Mouse (Mus musculus) limb, embryonic 12.5 days (tissue): ENCODE measurements around the gene Xpo6. TPM values are rescaled to one million over a fixed set of nuclear protein-coding genes. Genes with fewer than 3 reads are reported as not detected.

ENCODE experiments used
- ATAC-seq: fragments of 200-750 bp; cut with Nextera tagmentation; 2 replicates; pipeline ENCODE4 v1.8.0; 2017; ENCODE audit warnings: low read depth, moderate TSS enrichment; ENCODE audit not compliant: insufficient number of reproducible peaks, insufficient read depth, low FRiP score, low TSS enrichment
- H3K27ac ChIP-seq: fragments of 300-500 bp; sonication (generic); 2 replicates; pipeline ENCODE4 v1.5.1; 2016; ENCODE audit warnings: mild to moderate bottlenecking, moderate library complexity
- H3K27me3 ChIP-seq: fragments of 300-500 bp; sonication (generic); 2 replicates; pipeline ENCODE4 v1.6.1; 2016; ENCODE audit warnings: mild to moderate bottlenecking, moderate library complexity
- H3K36me3 ChIP-seq: fragments of 300-500 bp; sonication (generic); 2 replicates; pipeline ENCODE4 v1.6.1; 2016; ENCODE audit warnings: mild to moderate bottlenecking, moderate library complexity
- H3K4me1 ChIP-seq: fragments of 300-500 bp; sonication (generic); replicated peaks from 2 replicates; pipeline ENCODE4 v1.6.1; 2016
- H3K4me2 ChIP-seq: fragments of 300-500 bp; sonication (generic); 2 replicates; pipeline ENCODE4 v1.6.1; 2016; ENCODE audit warnings: mild to moderate bottlenecking, moderate library complexity
- H3K4me3 ChIP-seq: fragments of 300-500 bp; sonication (generic); replicated peaks from 2 replicates; pipeline ENCODE4 v1.5.1; 2016; ENCODE audit warnings: mild to moderate bottlenecking
- H3K9ac ChIP-seq: fragments of 300-500 bp; sonication (generic); replicated peaks from 2 replicates; pipeline ENCODE4 v1.6.1; 2016; ENCODE audit warnings: mild to moderate bottlenecking, moderate library complexity
- H3K9me3 ChIP-seq: fragments of 300-500 bp; sonication (generic); 2 replicates; pipeline ENCODE4 v1.6.1; 2016; ENCODE audit warnings: mild to moderate bottlenecking, moderate library complexity
- WGBS: fragments of 180-500 bp; shearing (Covaris S2); methylation state at CpG from one replicate; pipeline ENCODE4 v1.1.7; 2016; 5-methylcytosine and 5-hydroxymethylcytosine counted together
- polyA plus RNA-seq: library from polyadenylated mRNA; unstranded; fragments of >200 nt; fragmentation: Nextera tagmentation; extraction: Ambion mirVana; gene quantifications from 2 replicates; pipeline ENCODE4 v1.2.1, GENCODE M21; 2016

Gene Xpo6
- polyA plus RNA-seq, 1 experiment from 2014 or later = 63.6 TPM

DNA sequence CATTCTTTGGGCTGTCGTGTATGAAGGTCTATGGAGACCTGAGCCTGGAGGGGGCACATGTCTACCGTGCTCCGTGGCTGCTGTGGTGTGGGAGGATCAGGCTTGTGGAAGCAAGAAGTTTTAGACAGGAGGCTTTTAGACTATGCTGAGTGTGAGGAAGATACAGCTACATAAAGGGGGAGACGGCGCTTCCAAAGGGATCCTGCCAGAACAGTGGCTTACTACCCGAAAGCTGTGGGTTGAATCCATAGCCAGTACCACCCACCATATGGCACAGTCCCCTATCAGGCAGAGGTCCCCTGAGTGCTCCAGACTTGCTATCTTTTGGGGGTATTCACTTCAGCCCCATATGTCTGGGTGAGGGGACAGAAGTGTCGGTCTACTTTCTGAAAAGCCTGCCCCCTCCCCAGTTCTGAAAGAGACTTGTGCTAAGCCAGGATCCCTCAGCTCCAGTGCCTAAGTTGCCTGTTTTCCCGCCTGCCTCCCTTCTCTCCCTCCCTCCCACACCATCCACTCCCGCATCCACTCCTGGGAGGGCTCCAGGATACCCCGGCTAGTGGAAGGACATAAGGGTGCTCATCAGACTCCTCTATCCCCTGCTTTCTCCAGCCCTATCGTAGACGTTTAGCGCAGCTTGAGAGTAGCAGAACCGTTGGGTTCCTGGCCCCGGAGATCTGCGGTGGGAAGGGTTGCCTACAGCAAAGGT, 119.2 kb downstream of the Xpo6 start:
- no peak overlapping the region for H3K27ac ChIP-seq
- 16% methylated on average over 16 of the region's 16 CpGs for WGBS
- peak overlapping the region; percentile 100 for H3K4me2 ChIP-seq
- H3K4me1 ChIP-seq = peaks cover 19% of the 10 kb centered on the region
- no peaks in the 10 kb centered on the region for H3K9me3 ChIP-seq
- H3K27me3 ChIP-seq = peaks cover 88% of the 10 kb centered on the region
- H3K4me3 ChIP-seq = peak overlapping the region; percentile 63
- ATAC-seq = no peak
- H3K9ac ChIP-seq = peak overlapping the region; percentile 65
- H3K36me3 ChIP-seq = no peaks in the 10 kb centered on the region

- H3K36me3 ChIP-seq = no peaks in the 10 kb centered on the region
Measured at GRCm38 (mm10) chr7:126076935-126077334, 123.4 kb downstream of the Xpo6 start.

DNA sequence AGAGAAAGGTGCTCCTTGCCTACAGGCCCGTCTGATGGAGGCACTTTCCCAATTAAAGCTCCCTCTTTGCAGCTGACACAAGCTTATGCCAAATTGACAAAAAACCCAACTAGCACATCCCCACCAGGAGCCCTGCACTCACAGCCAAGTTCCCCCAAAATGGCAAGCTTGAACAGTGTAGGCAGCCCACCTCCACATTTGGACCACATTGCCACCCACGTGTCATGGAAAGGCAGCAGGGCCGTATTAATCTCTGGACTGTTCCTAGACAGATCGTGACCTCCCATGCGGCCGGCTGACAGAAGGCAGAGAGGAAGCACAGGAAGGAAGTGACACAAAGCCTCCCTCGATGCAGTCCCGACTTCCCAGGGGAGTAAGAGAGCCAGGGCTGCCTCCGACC, 125.2 kb downstream of the Xpo6 start:
- peaks cover 3% of the 10 kb centered on the region; the same call in 1 of the 2 replicates for H3K9me3 ChIP-seq
- H3K4me1 ChIP-seq = no peaks in the 10 kb centered on the region
- H3K4me2 ChIP-seq = no peak overlapping the region
- H3K27ac ChIP-seq = no peak overlapping the region
- H3K36me3 ChIP-seq = no peaks in the 10 kb centered on the region
- H3K9ac ChIP-seq = no peak overlapping the region
- no peak overlapping the region for H3K4me3 ChIP-seq
- peaks cover 29% of the 10 kb centered on the region for H3K27me3 ChIP-seq
- WGBS = 70% methylated on average over 9 of the region's 9 CpGs
- no peak for ATAC-seq

More at GRCm38 (mm10) chr7:126076935-126077334, 123.4 kb downstream of the Xpo6 start:
- no peak overlapping the region for H3K27ac ChIP-seq
- no peaks in the 10 kb centered on the region for H3K9me3 ChIP-seq
- no peak overlapping the region for H3K4me2 ChIP-seq
- H3K9ac ChIP-seq = no peak overlapping the region
- H3K4me3 ChIP-seq = no peak overlapping the region
- H3K27me3 ChIP-seq = peaks cover 47% of the 10 kb centered on the region
- no peak for ATAC-seq
- 89% methylated on average over 1 of the region's 1 CpGs for WGBS
- peaks cover 6% of the 10 kb centered on the region for H3K4me1 ChIP-seq

DNA sequence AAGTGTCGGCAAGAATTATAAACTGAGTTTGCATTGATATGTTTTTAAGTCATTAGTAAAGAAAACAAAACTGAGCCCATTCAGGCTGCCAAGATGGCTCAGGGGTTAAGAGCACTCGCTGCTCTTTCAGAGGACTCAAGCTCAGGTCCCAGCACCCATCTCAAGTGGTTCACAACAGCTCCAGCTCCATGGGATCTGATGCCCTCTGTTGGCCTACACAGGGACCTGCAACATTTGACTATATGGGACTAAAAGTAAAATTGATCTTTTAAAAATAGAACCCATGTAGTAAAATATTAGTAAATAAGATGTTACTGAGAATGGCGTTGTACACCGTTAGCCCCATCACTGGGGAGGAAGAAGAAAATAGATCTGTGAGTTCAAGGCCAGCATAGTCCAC, 130.0 kb downstream of the Xpo6 start:
- H3K4me2 ChIP-seq = no peak overlapping the region
- H3K4me3 ChIP-seq = no peak overlapping the region
- ATAC-seq = no peak
- no peak overlapping the region for H3K9ac ChIP-seq
- H3K9me3 ChIP-seq = peaks cover 7% of the 10 kb centered on the region; the same call in 1 of the 2 replicates
- H3K27ac ChIP-seq = no peak overlapping the region
- 94% methylated on average over 4 of the region's 4 CpGs for WGBS
- H3K27me3 ChIP-seq = peaks cover 4% of the 10 kb centered on the region; the same call in 1 of the 2 replicates
- no peaks in the 10 kb centered on the region for H3K4me1 ChIP-seq
- no peaks in the 10 kb centered on the region for H3K36me3 ChIP-seq

GRCm38 (mm10) chr7:126066777-126067176, 133.5 kb downstream of the Xpo6 start:
- no peaks in the 10 kb centered on the region for H3K36me3 ChIP-seq
- ATAC-seq = no peak
- H3K4me2 ChIP-seq = no peak overlapping the region
- 54% methylated on average over 14 of the region's 14 CpGs for WGBS
- no peak overlapping the region for H3K9ac ChIP-seq
- H3K9me3 ChIP-seq = peaks cover 7% of the 10 kb centered on the region; the same call in 1 of the 2 replicates
- peaks cover 4% of the 10 kb centered on the region; the same call in 1 of the 2 replicates for H3K27me3 ChIP-seq
- no peak overlapping the region for H3K27ac ChIP-seq
- no peaks in the 10 kb centered on the region for H3K4me1 ChIP-seq
- H3K4me3 ChIP-seq = no peak overlapping the region

DNA sequence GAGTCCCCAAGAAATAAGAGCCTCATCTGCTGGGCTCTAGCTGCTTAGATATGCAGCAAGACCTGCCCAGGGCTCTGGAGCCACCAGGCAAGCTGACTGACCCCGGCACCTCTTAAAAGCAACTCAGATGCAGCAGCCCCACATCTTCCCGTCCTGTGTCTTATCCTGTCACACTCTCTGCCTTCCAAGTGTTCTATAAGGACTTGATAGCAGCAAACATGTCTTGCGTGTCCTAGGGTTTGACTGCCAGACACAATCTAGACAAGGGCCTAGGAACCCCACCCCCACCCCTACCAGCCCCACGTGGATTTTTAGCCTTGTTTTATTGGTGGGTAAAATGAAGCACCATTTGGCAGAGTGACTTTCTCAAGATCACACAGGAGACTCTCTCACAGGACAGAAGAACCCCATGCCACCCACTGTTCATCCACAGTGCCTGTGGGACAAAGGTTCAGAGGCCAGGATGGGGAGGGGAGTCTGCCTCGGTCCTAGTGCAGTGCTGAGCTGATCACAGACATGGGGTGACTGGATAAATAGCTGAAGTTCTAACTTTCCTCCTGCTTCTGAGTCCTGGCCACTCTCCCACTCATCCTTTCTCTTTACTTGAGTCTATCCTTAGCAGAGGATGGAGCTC, 134.9 kb downstream of the Xpo6 start:
- no peaks in the 10 kb centered on the region for H3K4me1 ChIP-seq
- H3K27me3 ChIP-seq = peaks cover 6% of the 10 kb centered on the region; the same call in 1 of the 2 replicates
- H3K4me3 ChIP-seq = no peak overlapping the region
- WGBS = 71% methylated on average over 5 of the region's 5 CpGs
- H3K4me2 ChIP-seq = no peak overlapping the region
- no peaks in the 10 kb centered on the region for H3K36me3 ChIP-seq
- H3K9me3 ChIP-seq = peaks cover 7% of the 10 kb centered on the region; the same call in 1 of the 2 replicates
- H3K9ac ChIP-seq = no peak overlapping the region
- no peak for ATAC-seq
- no peak overlapping the region for H3K27ac ChIP-seq

DNA sequence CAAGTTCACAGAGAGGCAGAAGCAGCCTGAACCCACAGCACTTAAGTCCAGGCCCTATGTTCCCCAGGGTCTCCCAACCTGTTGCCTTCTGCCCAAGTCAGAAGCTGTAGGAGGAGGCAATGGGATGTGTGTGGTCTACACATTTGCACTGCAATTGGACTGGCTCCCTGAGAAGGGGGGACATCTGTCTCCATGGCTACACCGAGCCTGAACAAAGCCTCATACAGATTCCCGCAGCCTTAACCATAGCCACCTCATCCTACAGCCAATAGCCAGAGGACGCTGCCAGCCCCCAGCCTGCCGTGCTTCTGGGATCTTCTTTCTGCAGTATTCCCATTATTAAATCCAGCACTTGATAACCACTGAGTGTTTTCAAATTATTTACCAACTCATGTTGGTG, 138.1 kb downstream of the Xpo6 start:
- H3K27ac ChIP-seq = no peak overlapping the region
- no peaks in the 10 kb centered on the region for H3K9me3 ChIP-seq
- ATAC-seq = no peak
- no peak overlapping the region for H3K4me3 ChIP-seq
- WGBS = 85% methylated on average over 4 of the region's 4 CpGs
- H3K36me3 ChIP-seq = no peaks in the 10 kb centered on the region
- H3K4me2 ChIP-seq = no peak overlapping the region
- peaks cover 12% of the 10 kb centered on the region for H3K27me3 ChIP-seq
- H3K9ac ChIP-seq = no peak overlapping the region
- peaks cover 8% of the 10 kb centered on the region for H3K4me1 ChIP-seq

DNA sequence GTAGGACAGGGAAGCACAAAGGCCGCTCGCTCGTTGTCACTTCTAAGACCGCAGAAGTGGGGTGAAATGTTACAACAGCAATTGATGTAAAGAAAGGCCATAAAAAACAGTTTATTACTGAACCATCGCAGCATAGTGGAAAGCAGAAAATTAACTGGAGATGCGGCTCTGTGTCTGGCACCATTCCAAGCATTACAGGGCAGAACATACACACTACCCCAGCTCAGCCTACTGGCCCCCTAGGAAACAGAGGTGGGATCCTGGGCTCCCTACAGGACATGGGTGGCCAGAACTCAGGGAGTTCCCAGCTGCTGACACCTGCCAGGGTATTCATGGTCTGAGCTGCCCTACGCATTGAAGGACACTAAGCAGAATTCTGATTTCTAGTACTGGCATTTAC, 141.4 kb downstream of the Xpo6 start:
- Histone ChIP-seq H3K4me3 (no peak overlapping the region), H3K4me1 (peaks cover 8% of the 10 kb centered on the region), H3K9ac (no peak overlapping the region), H3K36me3 (no peaks in the 10 kb centered on the region), H3K9me3 (no peaks in the 10 kb centered on the region), H3K27ac (no peak overlapping the region), H3K4me2 (no peak overlapping the region), H3K27me3 (peaks cover 24% of the 10 kb centered on the region; the same call in 1 of the 2 replicates)
- ATAC-seq = no peak
- WGBS = 45% methylated on average over 7 of the region's 7 CpGs

DNA sequence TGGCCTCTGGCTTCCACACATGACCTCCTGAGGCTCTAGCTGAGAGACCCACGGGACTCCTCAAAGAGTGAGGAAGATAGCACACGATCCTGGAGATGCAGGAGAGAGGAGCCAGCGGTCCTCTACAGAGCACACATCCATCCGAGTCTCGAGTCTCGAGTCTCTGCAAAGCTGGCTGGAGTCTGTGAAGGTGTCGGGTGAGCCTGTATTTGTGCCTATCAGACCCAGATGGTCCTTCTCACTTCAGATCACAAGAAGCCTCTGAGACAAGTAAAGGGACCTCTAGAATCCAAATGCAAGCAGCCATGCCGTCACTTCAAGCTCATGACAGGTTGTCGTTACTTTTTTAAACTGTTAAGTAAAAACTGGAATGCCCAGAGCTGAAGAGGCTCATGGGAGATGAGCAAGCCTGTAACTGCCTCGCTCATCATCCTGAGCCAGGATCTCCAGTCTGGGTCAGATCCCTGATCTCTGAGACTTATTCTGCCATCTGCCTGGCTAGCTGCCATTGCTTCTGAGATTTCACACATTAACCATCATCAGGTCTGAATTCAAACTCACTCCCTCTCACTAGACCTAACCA, 142.9 kb downstream of the Xpo6 start:
- H3K27ac ChIP-seq = no peak overlapping the region
- 47% methylated on average over 10 of the region's 10 CpGs for WGBS
- no peaks in the 10 kb centered on the region for H3K36me3 ChIP-seq
- no peak overlapping the region for H3K9ac ChIP-seq
- H3K4me1 ChIP-seq = peaks cover 8% of the 10 kb centered on the region
- H3K9me3 ChIP-seq = no peaks in the 10 kb centered on the region
- no peak for ATAC-seq
- H3K4me3 ChIP-seq = no peak overlapping the region
- peaks cover 24% of the 10 kb centered on the region; the same call in 1 of the 2 replicates for H3K27me3 ChIP-seq
- H3K4me2 ChIP-seq = no peak overlapping the region

DNA sequence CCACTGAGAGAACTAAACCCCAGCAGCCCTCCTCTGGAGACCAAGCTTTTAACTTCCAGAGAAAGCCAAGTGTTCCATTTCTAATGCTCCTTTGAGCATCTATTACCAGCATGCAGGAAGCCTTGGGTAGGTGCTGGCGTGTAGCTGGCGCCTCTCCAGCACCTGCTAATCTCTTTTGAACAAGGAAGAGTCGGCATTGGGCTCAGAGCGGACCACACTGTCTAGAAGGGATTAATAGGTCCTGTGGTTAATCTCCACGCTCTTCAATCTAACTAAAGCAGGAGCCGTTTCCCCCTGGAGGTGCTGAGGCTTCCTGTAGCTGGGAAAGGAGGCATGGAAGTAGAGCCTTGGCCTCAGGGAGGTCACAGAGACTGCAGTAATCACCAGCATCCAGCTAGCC, 145.7 kb downstream of the Xpo6 start:
- H3K36me3 ChIP-seq = no peaks in the 10 kb centered on the region
- WGBS = 72% methylated on average over 6 of the region's 6 CpGs
- no peak overlapping the region for H3K4me2 ChIP-seq
- no peaks in the 10 kb centered on the region for H3K9me3 ChIP-seq
- peaks cover 8% of the 10 kb centered on the region for H3K4me1 ChIP-seq
- no peak overlapping the region for H3K27ac ChIP-seq
- no peak for ATAC-seq
- H3K9ac ChIP-seq = no peak overlapping the region
- peaks cover 26% of the 10 kb centered on the region for H3K27me3 ChIP-seq
- H3K4me3 ChIP-seq = no peak overlapping the region

- peaks cover 26% of the 10 kb centered on the region for H3K27me3 ChIP-seq
- 77% methylated on average over 7 of the region's 7 CpGs for WGBS
- H3K27ac ChIP-seq = no peak overlapping the region
- H3K4me1 ChIP-seq = no peaks in the 10 kb centered on the region; the same call in 1 of the 2 replicates
- H3K4me3 ChIP-seq = no peak overlapping the region
- H3K9ac ChIP-seq = no peak overlapping the region
- ATAC-seq = no peak
- no peak overlapping the region for H3K4me2 ChIP-seq
- H3K36me3 ChIP-seq = no peaks in the 10 kb centered on the region
- no peaks in the 10 kb centered on the region for H3K9me3 ChIP-seq
Measured at GRCm38 (mm10) chr7:126053618-126054017, 146.7 kb downstream of the Xpo6 start.
